25 mouse cellular contexts compared by ENCODE assay signal in genomic region chr12:101862286-101862964, GRCm38 (mm10). TPM values are rescaled to one million over a fixed set of nuclear protein-coding genes. Genes with fewer than 3 reads are reported as not detected.
DNase-seq lines count a peak whose midpoint lies in the region; ATAC-seq and TF ChIP-seq lines count a peak whose summit lies in the region.
"Had no signal": no experiment of that assay in that cellular context is flagged by ENCODE, and none has a peak within 500 bp of the region (broad histone marks: within the 10 kb centered on the region; RNA-seq: fewer than 3 reads in every experiment).

No protein-coding gene starts in this region.

- no peaks in the 10 kb centered on the region for H3K4me1 ChIP-seq in liver, postnatal 0 days (ENCODE audit: insufficient read depth)
- no peaks in the 10 kb centered on the region for H3K4me1 ChIP-seq in liver, embryonic 11.5 days (replicated peaks; ENCODE audit: control insufficient read depth, insufficient read depth, low read length)
- H3K4me1 ChIP-seq in forebrain, postnatal 0 days (ENCODE audit: insufficient read depth) = no peaks in the 10 kb centered on the region
- no peaks in the 10 kb centered on the region for H3K4me1 ChIP-seq in forebrain, embryonic 15.5 days
- H3K4me1 ChIP-seq: embryonic facial prominence, embryonic 10.5 days; embryonic facial prominence, embryonic 12.5 days; forebrain, embryonic 13.5 days had no signal

- peak; percentile 68 for DNase-seq in heart, adult 11 months
- no peak for DNase-seq in heart, adult 18-20 months
- DNase-seq in liver, postnatal 0 days = no peak
- DNase-seq in liver, embryonic 11.5 days (ENCODE audit: low spot score) = no peak
- peak; percentile 71 for DNase-seq in R1 (ENCODE audit: low read depth, low spot score)
- no peak for DNase-seq in forebrain, postnatal 0 days
- DNase-seq: adrenal gland, adult 8-10 months; adrenal gland, postnatal 14 days; adrenal gland, postnatal 36 days; B cell, adult 2 months; cerebellum, adult 11-12 months; cerebellum, adult 2 months; cerebellum, adult 9-10 months; cerebellum, postnatal 10 days; cerebellum, postnatal 25 days had no signal

- no peak overlapping the region for H3K4me3 ChIP-seq in liver, postnatal 0 days (ENCODE audit: low read depth, low read length)
- H3K4me3 ChIP-seq in liver, embryonic 11.5 days (ENCODE audit: low read depth, low read length) = no peak overlapping the region
- H3K4me3 ChIP-seq in forebrain, postnatal 0 days (ENCODE audit: low read depth, low read length) = no peak overlapping the region
- H3K4me3 ChIP-seq in forebrain, embryonic 15.5 days = no peak overlapping the region
- H3K4me3 ChIP-seq: embryonic facial prominence, embryonic 10.5 days; embryonic facial prominence, embryonic 12.5 days; forebrain, embryonic 13.5 days had no signal

- H3K4me2 ChIP-seq in liver, postnatal 0 days (ENCODE audit: low read depth, low read length) = no peak overlapping the region
- H3K4me2 ChIP-seq in liver, embryonic 11.5 days = no peak overlapping the region
- H3K4me2 ChIP-seq in forebrain, postnatal 0 days (ENCODE audit: low read depth) = no peak overlapping the region
- H3K4me2 ChIP-seq in forebrain, embryonic 15.5 days (replicated peaks) = no peak overlapping the region
- H3K4me2 ChIP-seq: embryonic facial prominence, embryonic 12.5 days; forebrain, embryonic 13.5 days had no signal

- WGBS in liver, postnatal 0 days (ENCODE audit: insufficient replicate concordance) = 76% methylated on average over 10 of the region's 10 CpGs
- 86% methylated on average over 10 of the region's 10 CpGs for WGBS in liver, embryonic 11.5 days
- WGBS in forebrain, postnatal 0 days = 87% methylated on average over 10 of the region's 10 CpGs
- WGBS in forebrain, embryonic 15.5 days = 86% methylated on average over 10 of the region's 10 CpGs

- H3K27ac ChIP-seq in liver, postnatal 0 days (ENCODE audit: low read depth) = no peak overlapping the region; the same call in 1 of the 2 replicates
- no peak overlapping the region for H3K27ac ChIP-seq in liver, embryonic 11.5 days (ENCODE audit: low read depth, low read length)
- no peak overlapping the region for H3K27ac ChIP-seq in forebrain, postnatal 0 days (ENCODE audit: low read depth, low read length)
- no peak overlapping the region for H3K27ac ChIP-seq in forebrain, embryonic 15.5 days (replicated peaks)
- H3K27ac ChIP-seq: embryonic facial prominence, embryonic 10.5 days; embryonic facial prominence, embryonic 12.5 days; forebrain, embryonic 13.5 days had no signal

- H3K9me3 ChIP-seq in liver, postnatal 0 days (ENCODE audit: low read length) = no peaks in the 10 kb centered on the region
- H3K9me3 ChIP-seq in liver, embryonic 11.5 days (ENCODE audit: control insufficient read depth, low read length) = no peaks in the 10 kb centered on the region
- H3K9me3 ChIP-seq in forebrain, postnatal 0 days (ENCODE audit: low read length) = no peaks in the 10 kb centered on the region
- no peaks in the 10 kb centered on the region for H3K9me3 ChIP-seq in forebrain, embryonic 15.5 days
- H3K9me3 ChIP-seq: embryonic facial prominence, embryonic 10.5 days; embryonic facial prominence, embryonic 12.5 days; forebrain, embryonic 13.5 days; G1E had no signal

- no peak for TF ChIP-seq EP300 in liver, postnatal 0 days (IDR thresholded peaks at IDR 0.05; ENCODE audit: low read depth)

- peaks cover 11% of the 10 kb centered on the region for H3K36me3 ChIP-seq in liver, postnatal 0 days (replicated peaks; ENCODE audit: insufficient read depth, low read length)
- H3K36me3 ChIP-seq in liver, embryonic 11.5 days (ENCODE audit: control insufficient read depth, insufficient read depth, low read length) = peaks cover 11% of the 10 kb centered on the region
- H3K36me3 ChIP-seq in forebrain, postnatal 0 days (ENCODE audit: insufficient read depth) = peaks cover 13% of the 10 kb centered on the region; the same call in 1 of the 2 replicates
- H3K36me3 ChIP-seq in forebrain, embryonic 15.5 days = peaks cover 13% of the 10 kb centered on the region; the same call in 1 of the 2 replicates

- no peak overlapping the region for H3K9ac ChIP-seq in liver, postnatal 0 days (replicated peaks)
- H3K9ac ChIP-seq in liver, embryonic 11.5 days (ENCODE audit: low read depth, low read length) = no peak overlapping the region
- H3K9ac ChIP-seq in forebrain, postnatal 0 days = no peak overlapping the region
- no peak overlapping the region for H3K9ac ChIP-seq in forebrain, embryonic 15.5 days (replicated peaks)
- H3K9ac ChIP-seq: embryonic facial prominence, embryonic 12.5 days; forebrain, embryonic 13.5 days had no signal

- TF ChIP-seq CTCF in liver, postnatal 0 days (IDR thresholded peaks at IDR 0.05; ENCODE audit: low read depth) = no peak
- TF ChIP-seq CTCF in forebrain, postnatal 0 days (IDR thresholded peaks at IDR 0.05; ENCODE audit: low read depth) = no peak

- peak; percentile 95 for ATAC-seq in liver, postnatal 0 days
- ATAC-seq in liver, embryonic 11.5 days (replicated peaks; ENCODE audit: low FRiP score) = no peak
- no peak for ATAC-seq in forebrain, postnatal 0 days
- no peak for ATAC-seq in forebrain, embryonic 15.5 days (replicated peaks)
- ATAC-seq: activated CD4-positive, CD25-positive, alpha-beta regulatory T cell, adult 4 months; CD4-positive, CD25-positive, alpha-beta regulatory T cell, adult 4 months; forebrain, embryonic 13.5 days; forebrain, embryonic 16.5 days; Patski had no signal

- H3K27me3 ChIP-seq in liver, postnatal 0 days (ENCODE audit: insufficient read depth, low read length) = no peaks in the 10 kb centered on the region
- no peaks in the 10 kb centered on the region for H3K27me3 ChIP-seq in liver, embryonic 11.5 days (replicated peaks; ENCODE audit: control insufficient read depth, insufficient read depth, low read length)
- H3K27me3 ChIP-seq in forebrain, postnatal 0 days (ENCODE audit: insufficient read depth, low read length) = no peaks in the 10 kb centered on the region
- no peaks in the 10 kb centered on the region for H3K27me3 ChIP-seq in forebrain, embryonic 15.5 days
- H3K27me3 ChIP-seq: CH12.LX; embryonic facial prominence, embryonic 12.5 days; forebrain, embryonic 13.5 days; Patski had no signal

RNA-seq across cellular contexts. Expression of gene Fbln5, which starts 43.6 kb away (rescaled TPM):
- total RNA-seq in heart, adult 18-20 months (2021) = 10 to 100 TPM; 20.8 to 23.1 TPM
- polyA plus RNA-seq in liver, postnatal 0 days (2015; fragmentation: Nextera tagmentation; extraction: Ambion mirVana) = 10.7 TPM in 2 replicates
- 4.3 and 4.4 TPM in 2 replicates for polyA plus RNA-seq in liver, embryonic 11.5 days (2014; fragmentation: Nextera tagmentation; extraction: Ambion mirVana)
- 4.2 and 7.5 TPM in 2 replicates for total RNA-seq in forebrain, postnatal 0 days (2014; rRNA removed)
- 14.0 and 15.6 TPM in 2 replicates for polyA plus RNA-seq in forebrain, postnatal 0 days (2015; fragmentation: Nextera tagmentation; extraction: Ambion mirVana)
- polyA plus RNA-seq in forebrain, embryonic 15.5 days (2015; fragmentation: Nextera tagmentation; extraction: Ambion mirVana) = 5.9 and 6.4 TPM in 2 replicates
- polyA plus RNA-seq: activated CD4-positive, CD25-positive, alpha-beta regulatory T cell, adult 4 months; CD4-positive, CD25-positive, alpha-beta regulatory T cell, adult 4 months; G1E had no signal

RNA-seq across cellular contexts. Expression of gene Trip11, which starts 50.6 kb away (rescaled TPM):
- total RNA-seq in heart, adult 18-20 months (2021) = 10 to 100 TPM; 35.9 to 36.7 TPM
- 8.1 and 12.0 TPM in 2 replicates for polyA plus RNA-seq in liver, postnatal 0 days (2015; fragmentation: Nextera tagmentation; extraction: Ambion mirVana)
- polyA plus RNA-seq in liver, embryonic 11.5 days (2014; fragmentation: Nextera tagmentation; extraction: Ambion mirVana) = 10.4 TPM in 2 replicates
- total RNA-seq in forebrain, postnatal 0 days (2014; rRNA removed) = 17.2 and 20.4 TPM in 2 replicates
- 11.1 and 17.1 TPM in 2 replicates for polyA plus RNA-seq in forebrain, postnatal 0 days (2015; fragmentation: Nextera tagmentation; extraction: Ambion mirVana)
- 22.4 and 23.7 TPM in 2 replicates for polyA plus RNA-seq in forebrain, embryonic 15.5 days (2015; fragmentation: Nextera tagmentation; extraction: Ambion mirVana)

Comparison
In these comparisons a context has a peak if more than half of its experiments do, and no peak if none do; other contexts are left out.
1. DNase-seq: peak in heart, adult 11 months (single experiment) and R1 (single experiment); none in heart, adult 18-20 months (0 of 2), liver, postnatal 0 days (single experiment), liver, embryonic 11.5 days (single experiment) and forebrain, postnatal 0 days (single experiment).